Mouse (Mus musculus) right cerebral cortex, postnatal 25 days (tissue): ENCODE results near the gene Acyp2.

Experiments used
- DNase-seq: peaks from one replicate; pipeline ENCODE4 v3.0.0; 2022

Acyp2 gene

GRCm38 (mm10) chr11:30578931-30579330 lies 70.5 kb downstream of the Acyp2 start:
- no peak for DNase-seq

GRCm38 (mm10) chr11:30572790-30573395 lies 76.5 kb downstream of the Acyp2 start:
- DNase-seq, result no peak

- DNase-seq, result no peak
Observed at GRCm38 (mm10) chr11:30570568-30570967, 78.8 kb downstream of the Acyp2 start.

- no peak for DNase-seq
Observed at GRCm38 (mm10) chr11:30560215-30560614, 89.2 kb downstream of the Acyp2 start.

- DNase-seq, result no peak
Observed at GRCm38 (mm10) chr11:30553408-30553807, 96.0 kb downstream of the Acyp2 start.

- DNase-seq, result no peak
Observed at GRCm38 (mm10) chr11:30517133-30517532, 132.3 kb downstream of the Acyp2 start.

GRCm38 (mm10) chr11:30508178-30508577 lies 141.2 kb downstream of the Acyp2 start:
- DNase-seq, result no peak

GRCm38 (mm10) chr11:30498738-30499355 lies 150.5 kb downstream of the Acyp2 start:
- DNase-seq, result no peak

- no peak for DNase-seq
Observed at GRCm38 (mm10) chr11:30497151-30497550, 152.2 kb downstream of the Acyp2 start.

GRCm38 (mm10) chr11:30491515-30492260 lies 157.7 kb downstream of the Acyp2 start:
- no peak for DNase-seq

- DNase-seq, result no peak
Observed at GRCm38 (mm10) chr11:30488183-30488582, 161.2 kb downstream of the Acyp2 start.

GRCm38 (mm10) chr11:30483286-30483685 lies 166.1 kb downstream of the Acyp2 start:
- DNase-seq, result no peak

- peak; percentile 84 for DNase-seq
Observed at GRCm38 (mm10) chr11:30471751-30472593, 177.4 kb downstream of the Acyp2 start, which contains the start of gene 4930505A04Rik. Gene 4930505A04Rik, minus strand, starts transcription at chr11:30471827.

- no peak for DNase-seq
Observed at GRCm38 (mm10) chr11:30471187-30471586, 178.2 kb downstream of the Acyp2 start.
